Mouse (Mus musculus): ENCODE data around the gene Fgfr2. TPM values are rescaled to one million over a fixed set of nuclear protein-coding genes. Genes with fewer than 3 reads are reported as not detected.
A peak's percentile ranks its signal among the peaks of the same experiment; 100 is the strongest.
"Not testable (repeated sequence)": the region's sequence is repeated elsewhere in the genome, so short reads cannot be mapped to it uniquely, and the experiment has no call there.

Fgfr2 gene
- total RNA-seq, 2 experiments from 2014 or later, result 2.1 to 3.9 TPM

DNA sequence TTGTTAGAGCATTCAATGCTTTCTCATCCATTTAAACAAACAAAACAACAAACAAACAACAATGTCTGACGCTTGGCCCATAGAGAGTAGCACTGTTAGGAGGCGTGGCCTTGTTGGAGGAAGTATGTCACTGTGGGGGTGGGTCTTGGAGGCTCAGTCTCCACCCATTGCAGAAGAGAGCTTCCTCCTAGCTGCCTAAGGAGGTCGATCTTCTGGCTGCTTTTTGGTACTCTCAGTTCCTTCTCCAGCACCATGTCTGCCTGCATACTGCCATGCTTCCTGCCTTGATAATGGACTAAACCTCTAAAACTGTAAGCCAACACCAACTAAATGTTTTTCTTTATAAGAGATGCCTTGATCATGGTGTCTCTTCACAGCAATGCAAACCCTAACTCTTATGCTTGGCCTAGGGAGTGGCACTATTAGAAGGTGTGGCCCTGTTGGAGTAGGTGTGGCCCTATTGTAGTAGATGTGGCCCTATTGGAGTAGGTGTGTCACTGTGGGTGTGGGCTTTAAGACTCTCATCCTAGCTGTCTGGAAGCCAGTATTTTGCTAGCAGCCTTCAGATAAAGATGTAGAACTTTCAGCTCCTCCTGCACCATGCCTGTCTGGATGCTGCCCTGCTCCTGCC is 680.9 kb downstream of the Fgfr2 start:
- intact Hi-C loops (cut with DNase I); DNase-seq: not testable (repeated sequence)

DNA sequence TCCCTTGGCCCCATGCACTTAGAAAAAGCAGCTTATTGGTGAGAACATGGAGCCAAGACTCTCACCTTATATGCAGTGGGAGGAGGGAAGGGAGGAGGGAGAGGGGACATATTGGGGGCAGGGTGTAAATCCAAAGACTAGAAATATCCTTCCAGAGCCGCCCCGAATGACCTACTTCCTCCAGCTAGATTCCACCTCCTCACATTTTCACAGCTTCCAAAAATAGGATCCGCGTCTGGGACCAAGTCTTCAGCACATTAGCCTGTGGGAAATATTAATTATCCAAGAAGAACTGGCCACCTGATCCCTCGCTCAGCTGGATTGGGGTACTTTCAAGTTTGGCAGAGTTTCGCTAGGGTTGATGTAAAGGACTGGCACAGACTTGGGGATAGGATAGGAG is 683.2 kb downstream of the Fgfr2 start:
- DNase-seq, result no peak
- intact Hi-C loops (cut with DNase I), result no loop called here

DNA sequence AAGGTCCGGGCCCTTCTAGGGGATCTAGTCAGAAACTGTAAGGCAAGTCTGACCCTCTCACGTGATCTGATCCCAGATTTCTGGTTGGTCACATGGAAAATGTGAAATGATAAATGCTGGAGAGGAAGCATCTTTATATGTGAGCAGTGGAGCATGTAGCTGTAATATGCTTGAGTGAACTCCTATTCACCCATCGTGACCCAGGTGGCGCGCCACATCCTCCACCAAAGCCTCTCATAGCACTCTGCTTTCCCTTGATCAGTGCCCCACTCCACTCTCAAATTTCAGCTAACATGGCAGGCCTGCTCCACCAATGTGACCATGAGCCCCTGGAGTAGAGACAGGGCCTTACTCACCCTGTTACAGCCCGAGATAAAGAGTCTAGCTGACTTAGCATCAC is 685.1 kb downstream of the Fgfr2 start:
- intact Hi-C loops (cut with DNase I), result no loop called here
- no peak for DNase-seq

DNA sequence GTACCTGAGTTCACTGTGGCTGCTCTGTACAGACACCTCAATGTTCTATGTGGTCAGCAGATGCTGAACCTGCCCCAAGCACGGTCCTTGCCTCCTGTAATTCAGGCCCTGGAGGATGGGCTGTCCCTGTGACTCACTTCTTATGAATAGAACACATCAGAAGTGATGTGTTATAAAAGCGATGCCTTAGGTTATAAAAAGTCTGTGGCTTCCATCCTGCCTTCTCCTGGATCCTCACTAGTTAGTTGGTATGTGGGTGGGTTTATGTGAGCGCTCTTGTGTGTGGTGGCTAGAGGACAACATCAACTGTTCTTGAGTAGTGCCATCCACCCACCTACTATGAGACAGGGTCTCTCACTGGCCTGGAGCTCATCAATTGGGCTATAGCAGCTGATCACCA is 685.7 kb downstream of the Fgfr2 start:
- intact Hi-C loops (cut with DNase I), result no loop called here
- no peak for DNase-seq

DNA sequence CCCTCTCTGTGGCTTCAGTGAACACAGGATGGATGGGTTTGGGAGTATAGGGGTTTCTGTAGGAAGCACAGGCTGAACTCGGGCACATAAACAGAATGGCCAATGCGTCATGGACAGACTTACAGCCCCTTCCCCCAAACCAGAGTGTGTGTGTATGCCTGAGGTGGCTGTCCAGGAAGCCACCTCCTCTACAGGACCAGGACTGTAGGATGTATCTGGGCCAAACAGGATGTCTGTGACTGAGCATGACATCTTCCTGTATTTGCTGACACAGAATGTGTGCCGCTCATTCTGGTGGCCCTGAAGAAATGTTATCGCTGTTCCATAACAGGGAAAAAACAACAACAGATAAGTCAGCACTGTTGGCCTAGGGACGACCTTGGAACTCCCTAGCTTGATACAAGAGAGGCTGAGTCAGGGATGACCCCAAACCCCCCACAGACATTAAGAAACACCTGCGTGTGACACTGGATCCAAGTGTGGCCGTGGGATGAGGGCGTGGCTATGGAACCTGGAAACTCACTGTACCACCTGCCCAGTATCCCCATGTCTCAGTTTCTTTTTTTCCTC is 687.6 kb downstream of the Fgfr2 start:
- DNase-seq, result no peak
- intact Hi-C loops (cut with DNase I), result no loop called here

DNA sequence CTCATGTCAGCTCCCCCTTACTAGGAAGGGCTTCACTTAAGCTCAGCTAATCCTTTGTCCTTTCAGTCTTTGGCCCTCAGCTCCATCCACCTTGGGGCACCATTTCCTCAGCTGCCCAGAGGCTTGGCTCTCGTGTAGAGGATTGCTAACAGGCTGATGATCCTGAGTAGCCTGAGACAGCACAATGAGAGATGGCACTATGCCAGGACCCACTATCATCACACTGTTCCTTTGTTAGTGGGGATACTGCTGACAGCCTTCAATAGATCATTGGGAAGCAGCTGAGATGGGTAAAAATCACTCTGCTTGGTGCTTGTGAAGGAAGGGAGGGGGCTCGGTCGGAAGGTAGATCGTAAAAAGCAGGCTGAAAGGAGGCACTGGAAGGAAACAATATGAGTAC is 693.8 kb downstream of the Fgfr2 start:
- DNase-seq, result no peak
- intact Hi-C loops (cut with DNase I), result no loop called here

DNA sequence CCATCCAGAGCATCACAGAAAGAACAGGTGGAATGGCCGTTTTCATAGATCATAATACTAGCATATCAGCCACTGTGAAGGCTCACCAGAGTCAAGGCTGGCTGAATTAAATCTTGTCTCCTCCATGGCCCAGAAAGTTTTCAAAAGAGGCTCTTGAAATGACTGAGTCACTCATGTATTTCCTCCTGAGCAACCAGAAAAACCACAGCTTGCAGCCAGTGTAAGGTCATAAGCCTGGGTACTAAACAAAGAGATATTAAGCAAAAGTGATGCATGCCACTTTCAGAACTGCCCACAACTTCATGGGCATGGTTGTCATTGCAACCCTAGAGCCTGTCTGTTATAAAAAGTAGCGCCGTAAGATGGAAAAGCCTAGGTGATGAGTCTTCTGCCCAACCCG is 694.8 kb downstream of the Fgfr2 start:
- intact Hi-C loops (cut with DNase I), result no loop called here
- DNase-seq, result no peak

DNA sequence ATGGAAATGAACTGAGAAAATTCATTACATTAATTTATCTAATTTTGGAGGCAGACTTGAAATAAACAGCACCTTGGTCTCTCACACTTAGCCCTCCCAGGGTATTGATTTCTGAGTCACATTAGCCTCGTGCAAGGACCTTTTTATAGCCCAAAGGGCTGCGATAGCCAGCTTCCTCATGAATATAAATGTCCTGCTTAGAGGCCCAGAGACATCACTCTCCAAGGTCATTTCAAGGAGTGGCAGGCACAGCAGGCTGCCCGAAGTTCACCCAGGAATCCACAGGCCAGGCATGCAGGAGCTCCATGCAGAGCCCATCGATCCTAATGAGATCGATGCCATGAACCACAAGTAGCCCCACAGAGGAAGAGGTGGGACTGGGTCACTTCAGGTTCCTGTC is 697.1 kb downstream of the Fgfr2 start:
- no peak for DNase-seq
- intact Hi-C loops (cut with DNase I), result no loop called here

DNA sequence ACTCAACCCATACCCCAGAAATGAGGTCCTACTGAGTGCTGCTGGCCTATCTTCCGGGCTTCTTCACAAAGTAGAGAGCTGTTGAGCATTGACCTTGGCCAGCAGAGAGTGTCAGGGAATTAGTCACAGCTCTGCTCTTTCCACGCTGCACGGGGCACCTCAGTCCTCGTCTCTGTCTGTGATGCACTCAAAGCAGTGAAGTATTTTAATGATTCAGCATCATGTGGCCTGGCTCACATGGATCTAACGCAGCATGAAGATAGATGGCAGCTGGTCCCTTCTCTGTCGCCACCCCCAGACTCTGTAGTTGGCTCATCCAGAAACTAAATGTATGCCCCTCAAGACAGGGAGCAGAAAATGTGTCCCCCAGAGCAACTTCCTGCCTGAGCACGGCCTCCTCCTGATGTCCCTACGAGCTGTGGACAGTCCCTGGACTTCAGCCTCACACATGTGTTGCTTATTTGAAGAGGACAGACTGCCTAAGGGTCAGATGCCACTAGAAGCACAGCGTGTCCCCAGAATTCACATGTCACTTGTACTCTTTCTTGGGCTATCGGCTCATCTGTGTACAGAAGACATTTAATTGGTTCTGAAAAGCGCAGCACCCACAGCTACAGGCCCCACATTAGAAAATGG is 697.7 kb downstream of the Fgfr2 start:
- intact Hi-C loops (cut with DNase I), result no loop called here

DNA sequence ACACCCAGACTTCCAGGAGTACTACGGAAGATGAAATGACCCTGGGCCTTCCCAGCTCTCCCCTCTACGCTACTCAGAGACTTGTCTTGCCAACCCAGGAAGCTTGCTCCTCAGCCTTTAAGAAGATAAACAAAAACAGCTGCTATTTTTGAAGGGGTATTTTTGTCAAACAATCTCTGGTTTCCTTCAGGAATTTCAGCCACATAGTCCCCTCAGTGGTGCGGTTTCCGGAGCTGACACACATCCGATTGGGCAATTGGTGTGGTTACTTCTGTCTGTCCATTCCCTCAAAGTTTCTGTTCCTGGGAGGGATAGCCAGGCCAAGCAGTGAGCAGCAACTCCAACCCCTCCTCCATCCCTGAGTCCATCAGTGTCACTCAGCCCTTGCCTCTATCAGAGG is 699.6 kb downstream of the Fgfr2 start:
- peak in 1 of 2 experiments; percentile 15 for DNase-seq
- intact Hi-C loops (cut with DNase I), result no loop called here

More for the DNA sequence above, 697.7 kb downstream of the Fgfr2 start:
- DNase-seq, result no peak

DNA sequence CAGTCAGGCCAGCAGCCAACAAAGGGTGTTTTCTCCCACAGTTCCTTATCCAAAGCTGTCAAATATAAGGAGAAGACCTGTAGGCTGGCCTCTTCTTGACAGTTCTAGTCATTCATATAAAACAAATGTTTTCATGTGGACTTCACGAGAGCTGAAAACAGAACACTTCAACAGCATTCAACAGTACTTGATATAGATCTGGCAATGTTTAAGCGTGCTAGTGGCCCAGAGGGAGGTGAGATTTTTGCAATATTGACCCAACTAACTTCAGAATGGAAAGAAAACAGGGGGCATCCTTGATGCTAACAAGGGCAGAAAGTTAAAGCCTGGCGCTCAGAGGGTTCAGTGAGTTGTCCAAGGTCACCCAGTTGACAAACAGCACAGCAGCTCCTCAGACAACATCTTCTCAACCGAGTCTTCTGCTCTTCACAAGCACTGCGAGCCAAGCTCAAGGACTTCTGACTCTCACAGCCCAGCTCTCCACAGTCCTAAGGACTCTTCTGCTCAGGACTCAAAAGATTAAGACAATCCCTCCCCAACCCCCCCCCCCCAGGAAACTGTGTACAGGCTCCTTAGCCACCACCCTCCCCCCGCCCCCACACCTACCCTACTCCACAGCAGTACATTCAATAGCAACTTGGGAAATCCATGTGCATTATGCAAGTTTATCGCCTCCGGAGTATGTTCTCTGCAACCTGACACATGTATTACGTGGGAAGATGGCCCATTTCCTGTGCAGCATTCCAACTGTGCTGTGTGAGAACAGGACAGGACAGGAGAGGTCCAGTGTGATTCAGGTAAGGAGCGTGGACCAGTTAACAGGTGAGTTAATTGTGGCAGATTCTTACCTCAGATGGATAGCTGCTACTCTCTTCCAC is 703.5 kb downstream of the Fgfr2 start:
- intact Hi-C loops (cut with DNase I), result no loop called here
- DNase-seq, result no peak

DNA sequence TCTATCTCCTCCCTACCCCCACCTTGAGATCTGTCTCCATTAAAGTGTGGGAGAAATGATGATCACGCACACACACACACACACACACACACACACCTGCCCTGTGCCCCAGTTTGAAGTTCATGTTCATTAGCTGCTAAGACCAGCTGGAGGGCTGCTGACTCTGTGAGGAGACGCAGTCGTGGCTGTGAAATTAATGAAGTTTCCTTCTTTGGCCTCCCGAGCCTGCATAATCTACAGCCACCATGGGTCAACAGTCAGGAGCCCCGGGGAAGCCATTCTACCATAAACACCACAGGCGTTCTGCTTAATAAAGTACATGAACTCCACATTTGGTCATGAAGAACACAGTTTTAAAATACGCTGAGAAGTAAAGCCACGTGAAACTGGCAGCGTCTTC is 706.3 kb downstream of the Fgfr2 start:
- intact Hi-C loops (cut with DNase I), result no loop called here
- no peak for DNase-seq

DNA sequence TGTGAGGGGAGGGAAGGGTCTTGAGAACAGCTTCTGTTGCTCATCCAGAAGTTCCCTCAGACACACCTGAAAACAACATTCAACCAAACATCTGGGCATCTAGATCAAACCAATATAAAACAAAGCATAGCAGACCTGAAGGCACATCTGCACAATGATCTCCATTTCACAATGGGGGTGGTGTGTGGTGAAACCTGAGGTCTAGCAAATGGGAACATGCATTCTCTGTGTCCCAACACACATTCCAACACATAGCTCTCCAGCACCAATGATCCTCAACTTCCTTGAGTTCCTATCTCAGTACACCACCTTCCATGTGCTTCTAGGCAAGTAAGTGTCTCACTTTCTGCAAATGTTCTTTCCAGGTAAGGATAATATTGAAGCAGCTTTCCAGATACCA is 707.3 kb downstream of the Fgfr2 start:
- intact Hi-C loops (cut with DNase I), result no loop called here
- no peak for DNase-seq

DNA sequence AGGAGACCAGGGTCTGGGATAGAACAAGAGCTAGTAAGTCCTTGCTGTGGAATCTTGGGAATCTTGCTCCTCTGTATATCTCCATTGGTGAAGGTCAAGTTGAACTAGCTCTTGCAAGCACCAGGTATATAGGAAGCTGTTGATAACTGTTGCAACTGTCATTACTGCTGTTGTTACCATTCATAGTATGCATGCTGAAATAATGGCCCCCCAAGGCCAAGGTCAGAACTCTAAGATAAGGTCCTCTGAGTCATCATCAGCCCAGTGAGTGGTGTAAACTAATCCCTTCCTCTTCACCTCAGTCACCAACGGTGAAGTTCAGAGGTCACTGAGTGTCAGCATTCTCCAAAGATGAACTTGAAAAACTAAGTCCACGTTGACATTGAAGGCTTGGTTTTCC is 710.6 kb downstream of the Fgfr2 start:
- DNase-seq, result no peak
- intact Hi-C loops (cut with DNase I), result no loop called here

DNA sequence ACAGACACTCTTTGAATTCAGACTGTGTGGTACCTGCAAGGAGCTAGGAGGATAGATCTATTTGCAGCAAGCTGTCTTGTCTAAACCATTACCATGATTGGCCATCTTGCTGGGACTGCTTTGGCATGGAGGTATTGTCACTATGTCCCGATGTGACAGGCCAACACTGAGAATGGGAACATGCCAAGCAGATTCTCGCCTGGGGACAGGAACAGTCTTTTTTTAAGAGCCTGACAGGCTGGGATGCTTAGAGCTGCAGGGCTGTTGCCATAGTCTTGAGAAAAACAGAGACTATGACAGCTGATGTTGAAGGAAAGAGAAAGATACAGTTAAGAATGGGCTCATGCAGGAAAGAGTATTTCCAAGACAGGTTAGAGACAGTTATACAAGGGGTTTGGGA is 711.4 kb downstream of the Fgfr2 start:
- intact Hi-C loops (cut with DNase I), result no loop called here

DNA sequence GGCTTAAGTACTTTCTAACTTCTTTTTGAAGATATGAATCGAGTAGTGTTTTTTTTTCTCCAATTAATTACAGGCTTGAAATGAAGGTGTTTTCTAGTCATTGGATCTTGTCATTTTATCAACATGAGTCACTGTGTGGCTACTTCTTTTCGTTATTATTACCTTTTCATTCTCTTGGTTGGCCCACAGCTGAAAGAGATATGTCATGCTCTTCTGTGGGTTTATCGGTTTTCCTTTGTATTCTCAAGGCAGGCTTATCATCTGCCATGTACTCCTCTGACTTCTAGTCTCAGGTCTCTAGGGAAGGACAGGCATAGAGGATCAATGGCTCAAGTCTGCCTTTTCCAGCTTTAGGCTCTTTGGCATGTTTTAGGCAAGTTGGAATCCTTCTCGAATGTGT is 712.2 kb downstream of the Fgfr2 start:
- intact Hi-C loops (cut with DNase I), result no loop called here

More for the DNA sequence above, 711.4 kb downstream of the Fgfr2 start:
- no peak for DNase-seq

DNA sequence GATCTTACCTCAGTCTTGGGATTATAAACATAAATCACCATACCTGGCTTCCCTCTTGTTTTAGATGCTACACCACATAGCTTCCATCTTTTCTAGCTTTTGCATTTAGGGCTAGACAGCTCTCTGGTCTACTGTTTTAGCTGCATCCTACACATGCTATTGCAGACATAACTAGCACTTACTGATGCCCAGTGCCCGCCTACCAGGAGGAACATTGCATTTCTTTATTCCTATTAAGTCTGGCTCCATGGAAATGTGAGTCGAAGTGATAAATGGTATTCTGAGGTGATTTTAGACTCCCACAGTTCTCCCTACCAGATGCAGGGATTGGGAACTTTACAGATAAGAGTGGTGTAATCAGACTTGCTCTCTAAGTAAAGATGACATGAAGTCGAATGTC is 713.3 kb downstream of the Fgfr2 start:
- DNase-seq, result no peak
- intact Hi-C loops (cut with DNase I), result no loop called here

More for the DNA sequence above, 712.2 kb downstream of the Fgfr2 start:
- no peak for DNase-seq

DNA sequence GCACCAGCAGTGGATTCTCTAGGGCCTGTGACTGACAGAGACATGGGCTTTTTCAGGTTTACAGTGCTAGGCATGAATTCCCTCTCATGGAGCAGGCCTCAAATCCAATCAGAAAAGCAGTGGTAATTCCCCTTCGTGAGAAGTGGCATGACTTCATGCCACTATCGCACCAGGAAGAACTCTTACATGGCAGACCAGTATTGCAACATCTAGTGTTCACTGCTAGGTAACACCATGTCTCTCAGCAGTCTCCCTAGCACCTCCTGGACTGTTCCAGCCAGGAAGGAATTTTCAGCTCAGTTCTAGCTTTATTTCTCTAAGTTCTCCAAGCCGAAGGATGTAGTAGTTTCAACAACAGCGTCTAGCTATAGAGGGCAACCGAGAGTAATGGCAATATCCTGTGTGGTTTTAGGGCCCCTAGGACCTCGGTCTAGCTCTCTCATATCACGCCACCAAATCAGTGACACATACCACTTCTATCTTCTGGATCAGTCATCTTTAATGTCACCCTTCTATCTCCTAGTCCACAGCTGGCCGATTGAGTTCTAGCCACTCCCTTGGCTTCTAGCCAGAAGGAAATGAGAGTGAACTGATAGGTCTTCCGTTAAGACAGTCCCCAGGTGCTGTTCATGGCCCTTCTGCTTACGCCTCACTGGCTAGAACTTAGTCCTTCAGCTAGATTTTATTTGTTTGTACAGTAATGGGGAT is 720.6 kb downstream of the Fgfr2 start:
- intact Hi-C loops (cut with DNase I), result no loop called here
- DNase-seq, result no peak

DNA sequence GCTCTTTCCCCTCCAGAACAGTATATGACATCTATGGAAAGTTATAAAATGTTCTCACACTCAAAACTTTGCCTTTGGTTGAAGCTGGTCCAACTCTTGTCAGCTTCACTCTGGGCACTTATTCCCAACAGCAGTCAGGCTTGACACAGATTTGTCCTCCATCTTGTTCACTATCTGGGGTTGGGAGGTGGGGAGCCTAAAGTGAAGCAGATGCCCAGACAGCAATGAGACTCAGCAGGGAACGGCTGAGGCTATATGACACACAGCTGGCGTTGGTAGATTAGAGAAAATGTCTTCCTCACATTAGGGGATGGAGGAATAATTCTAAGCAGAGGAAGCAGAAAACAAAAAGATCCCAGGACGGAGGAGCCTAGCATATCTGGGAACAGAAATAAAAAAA is 724.7 kb downstream of the Fgfr2 start:
- no peak for DNase-seq
- intact Hi-C loops (cut with DNase I), result no loop called here

DNA sequence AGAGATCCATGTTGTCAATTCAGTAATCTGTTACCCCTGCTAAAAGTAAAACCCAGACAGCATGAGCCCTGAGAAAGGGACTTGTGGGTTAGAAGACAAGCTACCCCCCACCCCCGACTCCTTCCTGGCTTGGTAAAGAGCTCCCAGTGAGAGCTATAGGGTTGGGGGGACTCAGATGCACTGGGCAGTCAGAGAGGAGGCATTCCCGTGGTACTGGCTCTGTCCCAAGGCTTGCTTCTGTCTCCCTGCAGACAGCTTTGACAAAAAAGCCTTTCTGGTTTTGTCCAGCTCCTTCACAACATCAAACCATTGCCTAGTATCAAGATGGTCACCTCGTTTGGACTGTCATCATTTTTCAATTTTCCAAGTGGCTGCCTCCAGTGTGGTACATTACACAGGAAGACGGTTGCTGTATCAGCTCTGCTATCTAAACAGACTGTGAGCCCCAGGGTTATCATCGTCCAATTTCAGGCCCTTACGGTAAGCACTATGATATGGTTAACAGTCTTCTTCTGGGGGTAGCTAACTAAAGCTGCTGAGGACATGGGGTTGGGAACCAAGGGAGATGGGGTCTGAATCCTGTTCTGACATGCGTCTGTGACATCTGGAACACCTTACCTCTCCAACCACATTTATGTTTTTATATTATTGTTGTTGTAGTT is 726.4 kb downstream of the Fgfr2 start:
- DNase-seq, result no peak
- intact Hi-C loops (cut with DNase I), result no loop called here

Measured in heart, postnatal 14 days (tissue).